Mouse (Mus musculus): ENCODE measurements at regions not wholly inside any gene's neighbourhood (a gene's known extent, or its start where the extent isn't known, plus 50 kb on each side); places are given as distances from the start of the nearest gene placed in this dataset.

DNA sequence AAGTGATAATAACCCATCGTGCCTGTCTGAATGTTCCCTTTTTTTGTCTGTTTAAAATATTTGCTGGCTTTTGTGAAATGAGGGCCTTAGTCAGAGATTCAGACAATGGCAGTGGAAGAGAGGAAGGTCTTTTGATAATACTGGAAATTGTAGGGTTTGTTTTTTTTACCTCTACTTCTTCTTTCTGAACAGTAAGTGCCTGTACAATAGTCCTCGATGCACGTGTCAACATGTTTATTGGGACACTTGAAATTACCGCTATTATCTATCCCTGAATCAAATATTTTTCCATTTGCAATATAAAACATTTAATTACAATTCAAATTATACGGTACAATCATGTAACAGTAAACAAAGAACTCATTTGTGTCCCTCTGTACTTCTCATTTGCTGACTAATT lies 733.5 kb downstream of the Fam19a2 start:
- no peak for DNase-seq (ENCODE audit: extremely low read depth, low read depth)

DNA sequence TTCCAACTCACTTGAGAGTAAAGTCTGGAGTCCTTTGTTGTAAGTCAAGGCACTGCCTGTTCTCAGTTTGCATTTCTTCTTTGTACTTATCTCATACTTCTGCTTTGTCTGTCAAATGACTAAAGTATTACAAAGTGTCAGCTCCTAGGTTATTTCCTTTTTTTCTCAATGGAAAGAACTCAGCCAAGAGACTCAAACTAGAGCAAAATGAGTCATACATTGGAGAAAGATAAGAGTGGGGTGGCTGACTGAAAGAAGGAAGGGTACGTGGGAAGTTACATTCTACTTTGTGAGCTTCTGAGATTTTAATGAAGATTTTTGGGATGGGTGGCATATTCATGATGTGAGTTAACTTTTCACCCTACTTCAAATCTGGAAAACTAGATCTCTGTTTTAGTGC lies 735.2 kb downstream of the Fam19a2 start:
- peak; percentile 20 for DNase-seq (ENCODE audit: extremely low read depth, low read depth)

DNA sequence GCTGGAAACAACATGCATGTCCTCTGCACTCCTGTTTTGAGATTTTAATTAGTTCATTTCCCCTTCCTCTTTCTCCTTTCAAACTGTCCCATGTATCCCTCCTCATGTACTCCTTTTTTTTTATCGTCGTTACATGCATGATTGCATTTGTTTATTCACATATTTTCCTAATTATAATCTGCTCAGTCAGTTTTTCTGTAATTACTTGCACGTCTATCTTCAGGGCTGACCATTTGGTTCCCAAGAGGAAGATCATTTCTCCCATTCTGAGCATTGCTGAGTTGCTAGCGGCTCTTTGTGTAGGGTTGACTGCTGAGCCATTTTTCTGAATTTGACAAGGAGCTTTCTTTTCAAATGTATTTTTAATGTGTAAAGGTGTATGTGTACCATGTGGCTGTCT lies 781.2 kb downstream of the Fam19a2 start:
- DNase-seq (ENCODE audit: extremely low read depth, low read depth) = no peak

DNA sequence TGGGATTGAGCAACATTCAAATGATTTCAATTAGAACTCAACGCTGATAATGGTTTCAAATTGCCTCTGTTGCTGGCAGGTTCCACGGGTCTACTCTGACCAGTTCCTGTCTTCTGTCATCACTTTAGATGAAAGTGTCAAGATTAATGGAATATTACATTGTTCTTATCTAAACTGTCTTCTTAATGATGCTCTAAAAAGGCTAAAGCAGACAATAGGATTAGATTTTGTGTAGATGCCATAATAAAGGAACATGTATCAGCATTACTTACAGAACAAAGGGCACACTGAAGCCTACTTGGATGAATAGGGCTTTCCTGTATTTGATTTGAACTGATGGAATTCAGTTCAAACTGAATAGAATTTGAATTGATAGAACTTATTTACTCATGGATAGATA lies 782.0 kb downstream of the Fam19a2 start:
- no peak for DNase-seq (ENCODE audit: extremely low read depth, low read depth)

DNA sequence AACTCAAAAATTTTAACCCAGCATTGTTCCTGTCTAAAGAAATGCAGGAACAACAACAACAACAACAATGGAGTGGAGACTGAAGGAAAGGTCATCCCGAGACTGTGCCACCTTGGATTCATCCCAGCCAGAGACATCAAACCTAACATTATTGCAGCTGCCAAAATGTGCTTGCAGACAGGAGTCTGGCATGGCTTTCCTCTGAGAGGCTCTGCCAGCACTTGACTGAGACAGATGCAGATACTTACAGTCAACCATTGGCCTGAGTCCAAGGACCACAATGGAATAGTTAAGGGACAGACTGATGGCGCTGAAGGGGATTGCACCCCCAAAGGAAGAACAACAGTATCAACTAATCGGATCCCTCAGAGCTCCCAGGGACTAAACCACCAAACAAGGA lies 819.0 kb downstream of the Fam19a2 start:
- DNase-seq (ENCODE audit: extremely low read depth, low read depth) = no peak

DNA sequence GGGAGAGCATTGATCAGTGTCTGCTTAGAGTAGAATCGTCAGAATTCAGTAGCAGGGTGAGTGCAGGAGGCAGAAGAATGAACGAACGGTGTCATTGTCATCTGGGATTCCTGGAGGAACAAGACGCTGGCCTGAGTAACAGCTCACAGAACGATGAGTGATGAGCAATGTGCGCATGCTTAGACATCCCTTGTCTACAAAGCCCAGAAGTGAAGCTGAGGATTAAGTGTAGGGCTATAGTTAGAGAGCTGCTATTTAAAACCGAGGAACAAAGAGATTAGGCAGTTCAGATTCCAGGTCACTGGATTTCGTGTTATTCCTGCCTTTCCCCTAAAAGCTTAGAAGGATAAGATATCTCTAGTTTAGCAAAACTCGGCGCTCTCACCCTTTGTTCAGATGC lies 826.8 kb downstream of the Fam19a2 start:
- no peak for DNase-seq (ENCODE audit: extremely low read depth, low read depth)

DNA sequence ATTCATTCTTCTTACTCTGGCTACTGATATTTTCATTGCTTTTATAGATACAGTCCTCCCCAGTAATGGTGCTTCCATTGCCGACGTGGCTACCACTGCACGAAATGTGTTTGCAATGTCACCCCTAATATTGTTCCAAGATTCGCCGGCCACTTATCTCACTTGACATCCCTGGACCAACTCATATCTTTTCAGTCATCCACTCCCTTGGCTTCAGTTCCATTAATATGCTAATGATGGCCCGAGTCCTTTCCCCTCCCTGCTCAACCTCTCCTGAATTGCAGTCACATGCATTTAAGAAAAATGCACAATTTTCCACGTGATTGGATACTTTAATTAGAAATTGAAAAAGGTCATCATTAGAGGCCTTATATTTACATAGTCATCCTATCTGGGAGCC lies 827.6 kb downstream of the Fam19a2 start:
- no peak for DNase-seq (ENCODE audit: extremely low read depth, low read depth)

DNA sequence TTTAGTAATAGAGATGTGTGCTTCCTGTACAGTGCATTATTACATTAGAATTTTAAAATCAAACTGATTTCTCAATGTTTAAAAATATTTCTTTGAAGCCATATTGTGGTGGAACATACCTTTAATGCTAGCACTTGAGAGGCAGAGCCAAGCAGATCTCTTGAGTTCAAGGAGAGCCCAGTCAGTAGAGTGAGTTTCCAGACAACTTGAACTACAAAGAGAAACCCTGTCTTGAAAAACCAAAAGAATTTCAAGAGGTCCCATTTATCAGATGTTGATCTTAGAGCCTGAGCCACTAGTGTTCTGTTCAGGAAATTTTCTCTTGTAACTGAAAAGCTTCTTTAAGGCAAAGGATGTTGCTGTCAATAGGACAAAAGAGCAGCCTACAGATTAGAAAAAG lies 855.8 kb downstream of the Fam19a2 start:
- DNase-seq (ENCODE audit: extremely low read depth, low read depth) = no peak

DNA sequence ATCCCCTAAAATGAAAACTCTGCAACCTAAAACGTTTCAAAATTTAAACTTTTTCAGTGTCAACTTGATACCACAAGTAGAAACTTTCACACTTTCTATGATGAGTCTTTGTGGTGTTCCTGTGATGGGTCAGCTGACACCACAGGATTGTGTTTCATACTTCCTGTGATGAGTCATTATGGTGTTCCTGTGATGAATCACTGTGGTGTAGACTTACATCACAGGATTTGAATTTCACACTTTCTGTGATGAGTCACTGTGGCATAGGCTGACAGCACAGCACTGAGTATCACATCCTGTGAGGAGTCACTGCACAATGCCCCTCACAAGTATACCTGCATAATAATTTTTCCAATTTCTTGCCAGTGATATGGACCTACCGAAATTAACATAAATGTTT lies 874.7 kb downstream of the Fam19a2 start:
- DNase-seq (ENCODE audit: extremely low read depth, low read depth) = no peak

DNA sequence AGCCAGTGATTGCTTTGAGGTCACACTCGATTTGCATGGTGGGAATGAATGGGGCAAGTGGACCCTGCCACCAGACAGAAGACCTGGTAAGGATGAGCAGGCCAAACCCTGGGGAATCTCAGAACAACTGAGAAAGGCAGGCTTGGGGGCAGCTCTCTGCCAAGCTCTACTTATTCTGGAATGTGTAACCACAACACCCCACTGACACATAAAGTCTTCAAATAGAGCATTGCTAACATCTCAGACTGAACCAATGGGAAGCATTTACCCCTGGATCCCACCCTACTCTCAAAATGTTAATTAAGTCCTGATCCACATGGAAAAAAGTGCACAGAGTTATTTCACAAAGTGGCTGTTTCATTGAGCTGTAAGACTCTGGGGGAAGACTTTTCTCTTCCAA lies 878.5 kb downstream of the Fam19a2 start:
- no peak for DNase-seq (ENCODE audit: extremely low read depth, low read depth)

DNA sequence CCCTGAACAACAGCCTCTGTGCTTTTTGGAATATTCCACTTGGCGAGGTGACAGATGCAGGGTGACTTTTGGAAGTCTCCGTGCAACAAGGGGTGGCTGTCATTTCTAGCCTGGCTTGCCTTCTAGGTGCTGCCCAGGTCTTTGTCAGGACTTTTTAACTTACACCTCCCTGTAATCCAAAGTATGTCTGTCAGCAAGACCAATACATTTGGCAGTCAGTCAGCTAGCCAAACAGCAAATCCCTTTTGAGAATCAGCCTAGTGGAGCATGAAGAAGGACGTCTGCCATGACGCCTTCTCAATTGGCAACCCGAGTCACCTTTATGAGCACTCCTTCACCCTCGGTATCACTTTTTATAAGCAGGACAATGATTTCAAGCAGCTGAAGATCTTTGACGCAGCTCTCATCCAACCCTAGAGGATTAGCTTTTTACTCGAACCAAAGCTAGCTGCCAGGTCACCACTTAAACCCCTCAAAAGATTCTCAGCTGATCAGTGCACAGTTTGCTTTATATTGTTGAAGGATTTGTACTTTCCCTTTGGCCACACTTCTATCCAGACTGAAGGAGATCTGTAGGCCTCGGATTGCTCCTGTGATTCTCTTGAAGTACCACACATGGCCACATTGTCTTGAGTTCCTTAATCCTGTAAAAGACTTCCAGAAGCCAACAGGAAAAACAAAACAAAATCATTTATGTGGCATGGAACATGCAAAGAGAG lies 883.1 kb downstream of the Fam19a2 start:
- no peak for DNase-seq (ENCODE audit: extremely low read depth, low read depth)

DNA sequence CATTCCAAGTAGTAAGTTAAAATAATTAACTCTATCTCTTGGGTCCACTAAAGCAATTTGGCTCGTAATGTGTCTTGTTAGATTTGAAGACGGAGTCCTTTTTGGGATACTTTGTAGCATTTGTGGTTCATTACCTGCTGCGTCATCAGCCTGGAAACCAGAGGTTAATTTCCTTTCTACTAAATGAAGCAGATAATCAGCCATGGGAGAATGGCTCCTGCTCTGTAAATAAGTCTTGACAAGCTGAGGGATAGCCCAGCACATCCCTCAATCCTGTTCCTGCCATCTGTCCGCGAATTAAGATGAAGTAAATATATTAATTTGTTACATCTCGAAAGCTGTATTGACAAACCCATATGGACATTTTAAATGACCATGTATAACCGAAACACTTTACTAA lies 899.6 kb downstream of the Fam19a2 start:
- no peak for DNase-seq (ENCODE audit: extremely low read depth, low read depth)

DNA sequence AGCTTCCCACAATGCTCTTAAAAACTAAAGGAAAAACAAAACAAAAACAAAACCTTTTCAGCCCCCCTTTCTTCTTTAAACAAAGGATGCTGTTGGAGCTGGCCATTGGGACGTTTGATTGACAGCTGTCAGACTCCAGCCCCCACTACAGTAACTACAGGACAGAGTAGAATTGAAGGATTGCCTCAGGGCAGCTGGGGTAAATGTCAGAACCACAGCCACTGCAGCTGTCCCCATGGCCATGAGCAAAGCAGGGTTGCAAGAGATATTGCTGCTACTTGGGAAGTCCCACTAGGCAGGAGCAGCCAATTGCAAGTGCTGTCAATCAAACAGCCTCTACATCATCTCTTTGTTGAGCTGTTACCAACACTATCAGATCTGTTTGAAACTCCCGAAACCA lies 911.8 kb downstream of the Fam19a2 start:
- no peak for DNase-seq (ENCODE audit: extremely low read depth, low read depth)

DNA sequence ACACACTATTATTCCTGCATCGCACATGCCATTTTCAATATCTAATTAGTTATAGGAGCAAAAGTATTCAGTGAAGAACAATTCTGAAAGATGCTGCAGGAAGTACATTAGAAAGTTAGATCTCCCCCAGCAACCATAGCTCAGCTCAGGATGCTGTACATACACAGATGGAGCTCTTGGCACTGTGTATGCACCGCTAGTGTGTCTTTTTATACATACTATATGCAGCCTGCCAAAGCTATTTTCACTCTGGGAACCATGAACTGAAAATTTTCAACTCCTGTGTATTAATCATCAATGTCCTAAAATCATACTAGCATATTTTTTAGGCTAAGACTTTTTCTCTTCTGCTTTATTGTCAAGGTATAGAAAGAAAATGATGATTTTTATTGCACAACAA lies 944.5 kb downstream of the Fam19a2 start:
- DNase-seq (ENCODE audit: extremely low read depth, low read depth) = no peak

DNA sequence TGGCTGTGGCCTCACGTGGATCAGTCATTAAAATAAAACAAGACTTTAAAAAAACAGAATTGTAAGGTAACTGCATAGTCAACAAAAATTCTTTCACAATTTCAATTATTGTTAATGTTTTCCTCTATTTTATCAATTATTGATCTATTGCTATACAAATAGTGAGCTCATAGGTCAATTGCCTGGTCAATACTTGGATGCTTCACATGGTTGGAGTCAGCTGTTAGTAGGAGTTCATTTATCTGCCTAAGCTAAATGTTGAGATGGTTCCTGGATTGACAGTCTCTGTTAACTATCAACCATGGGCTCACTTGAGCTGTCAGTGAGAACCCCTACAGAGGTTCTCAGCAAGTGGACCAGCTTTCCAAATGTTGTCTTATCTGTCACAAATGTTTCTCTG lies 955.7 kb downstream of the Fam19a2 start:
- no peak for DNase-seq (ENCODE audit: extremely low read depth, low read depth)

DNA sequence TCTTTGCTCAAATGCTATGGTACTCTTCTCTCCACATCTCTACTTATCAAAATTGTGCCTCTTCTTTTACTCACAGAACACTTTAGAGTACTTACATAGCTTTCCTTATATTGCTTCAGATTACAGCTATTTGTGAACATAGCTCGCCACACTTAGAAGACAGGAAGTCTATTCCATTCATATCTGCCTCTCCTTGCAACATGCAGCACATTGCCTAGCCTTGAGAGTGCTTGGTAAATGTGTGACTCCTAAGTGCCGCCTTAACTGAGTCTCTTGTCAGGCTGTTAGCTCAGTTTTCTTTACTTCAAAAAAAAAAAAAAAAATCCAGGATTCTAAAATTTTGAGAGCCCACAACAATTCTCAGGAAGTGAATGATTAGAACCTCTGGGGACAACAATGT lies 958.3 kb downstream of the Fam19a2 start:
- no peak for DNase-seq (ENCODE audit: extremely low read depth, low read depth)

DNA sequence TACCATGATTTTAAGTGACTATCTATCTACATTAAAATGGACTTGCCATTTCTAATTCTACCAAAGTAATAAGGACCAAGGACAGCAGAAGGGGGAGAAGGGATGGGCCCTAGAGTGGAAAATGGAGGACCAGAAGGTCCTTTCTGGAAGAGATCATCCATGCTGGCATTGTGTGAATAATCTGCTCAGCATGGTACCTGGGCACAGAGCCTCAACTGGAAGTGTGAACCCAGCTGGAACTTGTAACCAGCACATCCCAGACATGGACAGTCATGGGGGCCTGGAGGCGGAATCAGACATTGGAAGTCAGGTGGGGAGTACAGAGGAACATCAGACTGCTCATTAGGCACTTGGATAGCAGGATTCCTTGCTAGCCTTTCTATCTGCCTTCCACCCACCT lies 963.3 kb downstream of the Fam19a2 start:
- no peak for DNase-seq (ENCODE audit: extremely low read depth, low read depth)

DNA sequence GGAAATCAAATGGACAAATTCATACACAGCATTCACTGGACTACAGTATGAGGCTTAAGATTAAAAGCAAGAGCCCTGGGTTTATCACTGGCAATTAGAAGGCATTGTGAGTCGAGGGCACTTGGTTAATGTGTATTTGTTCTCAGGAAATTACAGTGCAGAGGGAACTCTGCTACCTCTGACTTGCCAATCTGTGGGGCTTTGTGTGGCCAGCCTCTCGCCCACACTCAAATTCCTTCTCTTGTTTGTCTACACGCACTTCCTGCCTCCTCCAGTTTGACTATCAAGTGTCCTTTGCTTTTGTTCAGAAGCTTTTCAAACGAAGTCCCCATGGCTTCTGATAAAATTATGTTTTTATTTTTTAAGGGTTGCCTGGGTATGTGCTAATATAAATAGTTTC lies 985.6 kb downstream of the Fam19a2 start:
- DNase-seq (ENCODE audit: extremely low read depth, low read depth) = no peak

DNA sequence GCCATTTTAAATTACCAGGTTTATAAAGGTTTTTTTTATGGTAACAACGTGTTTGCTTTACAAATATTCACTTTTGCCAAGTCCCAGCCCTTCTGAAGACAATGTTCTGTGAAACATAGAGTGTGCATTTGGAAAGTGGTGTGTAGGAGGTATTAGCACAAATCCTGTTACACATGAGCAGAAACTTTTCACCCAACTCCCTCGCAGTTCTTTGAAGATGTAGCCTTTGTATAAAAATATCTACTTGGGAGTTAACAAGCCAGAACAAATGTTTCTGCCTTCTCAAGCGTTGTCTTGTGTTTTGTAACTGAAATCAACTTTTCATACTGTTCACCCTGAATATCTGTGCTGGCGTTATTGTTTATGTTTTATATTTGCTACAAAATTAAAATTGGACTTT lies 986.2 kb downstream of the Fam19a2 start:
- no peak for DNase-seq (ENCODE audit: extremely low read depth, low read depth)

DNA sequence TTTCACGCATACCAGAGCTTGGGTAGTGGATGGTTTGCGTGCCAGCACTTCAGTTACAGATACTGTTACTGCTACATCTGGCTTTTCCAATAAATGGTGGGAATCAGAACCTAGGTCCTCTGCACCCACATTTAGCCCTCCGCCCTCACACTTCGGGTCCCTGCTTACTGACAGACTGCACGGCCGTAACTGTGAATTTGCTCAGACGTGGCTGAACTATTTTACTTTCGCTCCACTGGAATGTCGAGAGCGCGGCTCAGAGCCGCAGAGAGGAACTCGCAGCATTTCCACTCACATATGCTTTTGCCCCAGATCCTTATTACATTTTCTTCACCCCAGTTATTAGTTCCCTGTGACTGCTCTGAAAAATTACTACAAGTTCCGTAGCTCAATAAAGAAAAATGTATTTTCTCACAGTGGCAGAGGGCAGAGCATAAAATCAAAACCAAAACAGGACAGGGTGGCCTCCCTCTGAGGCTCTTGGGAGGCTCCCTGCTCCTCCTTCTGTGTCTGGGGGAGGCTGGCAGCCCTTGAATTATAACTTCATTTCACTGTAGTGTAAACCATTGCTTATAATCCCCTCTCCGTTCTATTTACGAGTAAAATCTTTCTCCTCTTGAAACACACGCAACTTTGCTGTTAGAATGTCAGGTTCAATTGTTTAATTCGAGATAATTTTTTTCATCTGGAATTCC lies 1024.7 kb downstream of the Fam19a2 start:
- DNase-seq (ENCODE audit: extremely low read depth, low read depth) = no peak

DNA sequence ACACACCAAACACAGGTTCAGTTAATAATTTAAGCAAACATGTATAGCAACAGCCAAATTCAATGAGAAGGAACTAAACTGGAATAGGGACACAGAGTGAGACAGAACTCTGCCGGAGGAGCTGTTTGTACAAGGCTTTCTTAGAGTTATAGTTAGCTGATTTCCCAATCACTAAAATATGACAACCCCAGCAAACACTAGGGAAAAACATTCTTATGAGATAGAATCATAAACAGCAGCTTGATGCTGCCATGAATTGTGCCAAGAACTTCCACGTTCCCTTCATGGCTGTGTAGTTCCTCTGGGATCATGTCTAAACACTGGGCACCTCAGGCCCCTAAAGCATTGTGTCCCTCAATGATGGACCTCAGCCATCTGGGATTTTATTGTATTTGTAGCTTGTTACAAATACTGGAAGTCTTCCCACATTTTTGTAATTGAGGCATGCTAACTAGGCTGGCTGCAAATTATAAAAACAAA lies 1033.4 kb downstream of the Fam19a2 start:
- DNase-seq (ENCODE audit: extremely low read depth, low read depth) = no peak

DNA sequence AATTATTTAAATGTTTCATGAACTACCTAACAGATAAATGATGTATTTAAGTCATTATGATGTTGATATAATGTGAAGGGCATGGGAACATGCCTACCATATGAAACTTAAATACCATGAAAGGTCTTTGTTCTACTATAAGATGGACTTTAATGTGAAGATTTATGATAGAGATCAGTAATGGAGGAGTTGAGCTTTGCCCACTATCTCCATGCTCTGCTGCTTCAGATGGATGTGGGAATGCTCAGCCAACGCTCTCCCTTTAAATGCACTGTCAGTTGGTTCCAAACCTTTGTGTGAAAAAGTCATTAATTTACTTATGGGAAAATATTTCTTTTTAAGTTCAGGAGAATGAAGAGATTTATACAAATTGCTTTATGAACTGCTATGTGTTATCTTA lies 1040.9 kb downstream of the Fam19a2 start:
- DNase-seq (ENCODE audit: extremely low read depth, low read depth) = no peak

DNA sequence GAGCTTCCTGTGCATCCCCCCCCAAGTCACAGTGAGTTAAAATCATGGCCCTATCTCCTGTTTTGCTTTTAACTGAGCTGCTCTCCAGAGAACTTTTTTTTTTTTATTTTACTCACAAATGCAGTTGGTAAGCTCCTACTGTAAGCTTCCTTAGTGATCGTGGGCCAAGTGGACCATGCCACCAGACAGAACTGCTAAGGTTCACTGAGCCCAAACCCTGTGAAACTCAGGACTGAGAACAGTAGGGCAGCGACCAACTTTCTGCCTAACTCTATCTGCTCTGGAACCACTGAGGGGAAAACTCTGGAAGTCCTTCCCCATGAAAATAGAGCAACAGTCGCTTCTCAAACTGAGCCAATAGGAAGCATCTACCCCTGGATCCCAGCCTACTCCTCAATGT lies 1041.8 kb downstream of the Fam19a2 start:
- no peak for DNase-seq (ENCODE audit: extremely low read depth, low read depth)
